Mouse (Mus musculus): ENCODE results near the gene Reck.

DNA sequence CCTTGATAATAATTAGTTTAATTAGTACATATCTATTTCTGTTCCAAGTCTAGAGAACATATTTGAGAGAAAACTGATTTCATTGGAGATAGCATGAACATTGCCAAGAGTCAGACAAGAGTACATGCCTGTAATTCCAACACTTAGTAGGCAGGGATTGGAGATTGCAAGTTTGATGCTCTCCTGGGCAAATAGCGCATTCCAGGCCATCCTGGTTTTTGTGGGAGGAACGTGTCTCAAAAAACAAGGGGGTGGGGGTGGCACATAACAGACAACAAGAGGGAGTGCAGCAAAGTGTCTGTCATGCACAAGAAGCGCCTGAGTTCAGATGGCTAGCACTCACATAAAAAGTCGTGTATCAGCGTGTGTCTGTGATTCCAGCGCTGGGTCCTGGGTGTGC, 4.2 kb downstream of the Reck start:
- TF ChIP-seq CTCF (IDR thresholded peaks at IDR 0.05; ENCODE audit: borderline replicate concordance, extremely low read depth, insufficient read depth, insufficient read length): no peak
- no peak for TF ChIP-seq POLR2A (IDR thresholded peaks at IDR 0.05; ENCODE audit: borderline replicate concordance, extremely low read depth, insufficient read depth, insufficient read length, poor library complexity, severe bottlenecking)
